Mouse (Mus musculus): ENCODE results near the gene Gm10775. TPM values are rescaled to one million over a fixed set of nuclear protein-coding genes. Genes with fewer than 3 reads are reported as not detected.

The Gm10775 gene
- polyA plus RNA-seq, 1 experiment, result not detected

- Histone ChIP-seq H3K27ac (ENCODE audit: insufficient read depth, low read depth, low read length) (no peak overlapping the region), H3K36me3 (ENCODE audit: control insufficient read depth, insufficient read depth, low read length) (peaks cover 24% of the 10 kb centered on the region), H3K27me3 (ENCODE audit: control insufficient read depth, insufficient read depth, low read length) (no peaks in the 10 kb centered on the region), H3K4me1 (ENCODE audit: control insufficient read depth, insufficient read depth, insufficient read length, low read length) (no peaks in the 10 kb centered on the region), H3K4me3 (ENCODE audit: low read depth, low read length) (no peak overlapping the region)
- no peak for TF ChIP-seq POLR2A (IDR thresholded peaks at IDR 0.05; ENCODE audit: low read depth, low read length)
- no peak for TF ChIP-seq CTCF (IDR thresholded peaks at IDR 0.05; ENCODE audit: extremely low read depth, insufficient read length, insufficient replicate concordance, low read depth, low read length)
- 94% methylated on average over 2 of the region's 2 CpGs for WGBS
Observed at GRCm38 (mm10) chr13:65286771-65287170, 27.4 kb downstream of the Gm10775 start.

- Histone ChIP-seq H3K27me3 (ENCODE audit: control insufficient read depth, insufficient read depth, low read length) (no peaks in the 10 kb centered on the region), H3K36me3 (ENCODE audit: control insufficient read depth, insufficient read depth, low read length) (peaks cover 27% of the 10 kb centered on the region), H3K27ac (ENCODE audit: insufficient read depth, low read depth, low read length) (no peak overlapping the region), H3K4me3 (ENCODE audit: low read depth, low read length) (no peak overlapping the region), H3K4me1 (ENCODE audit: control insufficient read depth, insufficient read depth, insufficient read length, low read length) (no peaks in the 10 kb centered on the region)
- TF ChIP-seq CTCF (IDR thresholded peaks at IDR 0.05; ENCODE audit: extremely low read depth, insufficient read length, insufficient replicate concordance, low read depth, low read length) (no peak), POLR2A (IDR thresholded peaks at IDR 0.05; ENCODE audit: low read depth, low read length) (no peak)
- 94% methylated on average over 4 of the region's 4 CpGs for WGBS
Observed at GRCm38 (mm10) chr13:65296354-65296753, 37.0 kb downstream of the Gm10775 start.

Other genes starting within 250 kb of the Gm10775 start
- not detected in 2 replicates for gene Spata31d1c, start 226.5 kb upstream of the Gm10775 start, polyA plus RNA-seq (2012; rRNA removed)
- not detected in 2 replicates for gene Prss47, start 206.8 kb upstream of the Gm10775 start, polyA plus RNA-seq (2012; rRNA removed)
- gene Mfsd14b, start 146.6 kb upstream of the Gm10775 start, polyA plus RNA-seq (2012; rRNA removed), result 9.7 and 17.1 TPM in 2 replicates
- not detected in 2 replicates for gene Olfr465-ps1, start 121.5 kb upstream of the Gm10775 start, polyA plus RNA-seq (2012; rRNA removed)
- gene Olfr466, start 109.3 kb upstream of the Gm10775 start, polyA plus RNA-seq (2012; rRNA removed), result not detected in 2 replicates
- gene Nlrp4f, start 53.6 kb upstream of the Gm10775 start, polyA plus RNA-seq (2012; rRNA removed), result not detected in 2 replicates
- 2.5 and 6.9 TPM in 2 replicates for gene Zfp369, start 19.3 kb downstream of the Gm10775 start, polyA plus RNA-seq (2012; rRNA removed)